Comparison of ENCODE assay signal across 8 mouse cellular contexts in the genomic region with DNA sequence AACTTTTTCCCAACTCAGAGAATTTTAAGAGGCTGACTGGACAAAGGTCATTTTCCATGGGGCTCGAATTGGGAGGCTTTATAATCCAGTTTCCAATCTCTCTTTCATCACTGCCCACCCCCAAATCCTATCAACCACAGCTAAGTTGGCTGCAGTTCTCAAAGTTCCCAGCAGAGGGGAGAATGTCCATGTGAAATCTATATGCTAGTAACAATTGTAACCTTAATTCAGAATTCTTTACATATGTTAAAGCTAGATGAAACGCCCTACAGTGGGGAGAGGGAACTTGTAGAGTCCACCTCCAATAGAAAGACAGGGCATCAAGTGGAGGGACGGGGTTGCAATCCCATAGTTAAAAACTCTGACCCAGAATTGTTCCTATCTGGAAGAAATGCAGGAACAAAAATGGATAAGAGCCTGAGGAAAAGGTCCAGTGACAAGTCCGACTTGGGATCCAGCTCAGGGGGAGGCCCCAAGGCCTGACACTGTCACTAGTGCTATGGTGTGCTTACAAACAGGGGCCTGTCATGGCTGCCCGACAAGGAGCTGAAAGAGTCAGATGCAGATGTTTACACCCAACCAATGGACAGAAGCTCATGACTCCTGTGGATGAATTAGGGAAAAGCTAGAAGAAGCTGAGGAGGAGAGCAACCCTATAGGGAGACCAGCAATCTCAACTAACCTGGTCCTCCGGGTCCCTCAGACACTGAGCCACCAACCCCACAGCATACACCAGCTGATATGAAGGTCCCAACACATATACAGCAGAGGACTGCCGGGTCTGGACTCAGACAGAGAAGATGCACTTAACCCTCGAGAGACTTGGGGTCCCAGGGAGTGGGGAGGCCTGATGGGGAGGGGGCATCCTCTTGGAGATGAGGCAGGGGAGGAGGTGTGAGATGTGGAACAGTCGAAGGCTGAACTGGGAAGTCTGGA. TPM values are rescaled to one million over a fixed set of nuclear protein-coding genes. Genes with fewer than 3 reads are reported as not detected.
DNase-seq lines count a peak whose midpoint lies in the region; ATAC-seq lines count a peak whose summit lies in the region.

No protein-coding gene starts in this region.

- H3K9me3 ChIP-seq in kidney, embryonic 16.5 days (ENCODE audit: low read length), result no peaks in the 10 kb centered on the region
- H3K9me3 ChIP-seq in forebrain, embryonic 12.5 days, result no peaks in the 10 kb centered on the region
- no peaks in the 10 kb centered on the region for H3K9me3 ChIP-seq in limb, embryonic 10.5 days (replicated peaks)

- DNase-seq in kidney, adult 8-10 months, result peak; percentile 8 to 68
- peak; percentile 20 for DNase-seq in brain, embryonic 18.5 days (ENCODE audit: low read depth, low spot score)
- peak; percentile 68 for DNase-seq in limb, embryonic 10.5 days (ENCODE audit: low spot score)
- peak; percentile 63 for DNase-seq in neural tube, embryonic 10.5 days (ENCODE audit: extremely low spot score, low spot score)
- DNase-seq in thymus, postnatal 0 days (ENCODE audit: low spot score), result peak; percentile 67

- ATAC-seq in kidney, embryonic 16.5 days (ENCODE audit: low FRiP score, low TSS enrichment), result no peak
- ATAC-seq in forebrain, embryonic 12.5 days (ENCODE audit: low FRiP score), result peak; percentile 60
- ATAC-seq in inflammation-experienced regulatory T-cells, adult 6 months, result peak; percentile 45

- H3K4me3 ChIP-seq in kidney, embryonic 16.5 days (ENCODE audit: low read length), result no peak overlapping the region
- H3K4me3 ChIP-seq in forebrain, embryonic 12.5 days (replicated peaks), result no peak overlapping the region
- H3K4me3 ChIP-seq in limb, embryonic 10.5 days, result no peak overlapping the region

- H3K4me1 ChIP-seq in kidney, embryonic 16.5 days (ENCODE audit: insufficient read depth, low read length), result no peaks in the 10 kb centered on the region
- no peaks in the 10 kb centered on the region for H3K4me1 ChIP-seq in forebrain, embryonic 12.5 days
- H3K4me1 ChIP-seq in limb, embryonic 10.5 days, result no peaks in the 10 kb centered on the region

- H3K27ac ChIP-seq in kidney, embryonic 16.5 days (ENCODE audit: low read length), result no peak overlapping the region
- H3K27ac ChIP-seq in forebrain, embryonic 12.5 days, result no peak overlapping the region
- no peak overlapping the region for H3K27ac ChIP-seq in limb, embryonic 10.5 days

- H3K4me2 ChIP-seq in kidney, embryonic 16.5 days (replicated peaks; ENCODE audit: low read depth, low read length), result no peak overlapping the region
- no peak overlapping the region for H3K4me2 ChIP-seq in forebrain, embryonic 12.5 days

- H3K9ac ChIP-seq in kidney, embryonic 16.5 days (replicated peaks; ENCODE audit: low read length), result no peak overlapping the region
- H3K9ac ChIP-seq in forebrain, embryonic 12.5 days, result no peak overlapping the region

- H3K27me3 ChIP-seq in kidney, embryonic 16.5 days (ENCODE audit: insufficient read depth, low read length), result no peaks in the 10 kb centered on the region
- no peaks in the 10 kb centered on the region for H3K27me3 ChIP-seq in forebrain, embryonic 12.5 days
- H3K27me3 ChIP-seq in limb, embryonic 10.5 days (ENCODE audit: low read depth, poor library complexity, severe bottlenecking), result no peaks in the 10 kb centered on the region

- H3K36me3 ChIP-seq in kidney, embryonic 16.5 days (ENCODE audit: insufficient read depth, low read length), result no peaks in the 10 kb centered on the region
- no peaks in the 10 kb centered on the region for H3K36me3 ChIP-seq in forebrain, embryonic 12.5 days (replicated peaks)
- H3K36me3 ChIP-seq in limb, embryonic 10.5 days, result no peaks in the 10 kb centered on the region

- 49% methylated on average over 9 of the region's 9 CpGs for WGBS in kidney, embryonic 16.5 days
- WGBS in forebrain, embryonic 12.5 days, result 57% methylated on average over 9 of the region's 9 CpGs
- WGBS in limb, embryonic 10.5 days, result 57% methylated on average over 9 of the region's 9 CpGs

RNA-seq across cellular contexts. Expression of gene Mstn, which starts 8.1 kb away (rescaled TPM):
- polyA plus RNA-seq in kidney, embryonic 16.5 days (2015; fragmentation: Nextera tagmentation; extraction: Ambion mirVana), result 0.09 and 0.21 TPM in 2 replicates
- 0.22 and 0.32 TPM in 2 replicates for polyA plus RNA-seq in forebrain, embryonic 12.5 days (2016; fragmentation: Nextera tagmentation; extraction: Ambion mirVana)
- polyA plus RNA-seq in inflammation-experienced regulatory T-cells, adult 6 months (2017; shearing (Covaris generic)), result under 1 TPM in 2 of 3 experiments, not detected in 1; 0.28 to 0.43 TPM
- polyA plus RNA-seq in limb, embryonic 10.5 days (2016; fragmentation: Nextera tagmentation; extraction: Ambion mirVana), result 0.88 and 1.2 TPM in 2 replicates
- 0.27 and 0.33 TPM in 2 replicates for polyA plus RNA-seq in thymus, postnatal 0 days (2015; fragmentation: Nextera tagmentation; extraction: Ambion mirVana)

RNA-seq across cellular contexts. Expression of gene 1700019D03Rik, which starts 33.4 kb away (rescaled TPM):
- 10.4 and 11.2 TPM in 2 replicates for polyA plus RNA-seq in kidney, embryonic 16.5 days (2015; fragmentation: Nextera tagmentation; extraction: Ambion mirVana)
- polyA plus RNA-seq in forebrain, embryonic 12.5 days (2016; fragmentation: Nextera tagmentation; extraction: Ambion mirVana), result 1.8 and 2.2 TPM in 2 replicates
- polyA plus RNA-seq in inflammation-experienced regulatory T-cells, adult 6 months (2017; shearing (Covaris generic)), result 10 to 100 TPM in 2 of 3 experiments, 1 to 10 TPM in 1; 5.5 to 12.3 (median 11.1) TPM
- 0.84 and 1.1 TPM in 2 replicates for polyA plus RNA-seq in limb, embryonic 10.5 days (2016; fragmentation: Nextera tagmentation; extraction: Ambion mirVana)
- 2.8 and 3.0 TPM in 2 replicates for polyA plus RNA-seq in thymus, postnatal 0 days (2015; fragmentation: Nextera tagmentation; extraction: Ambion mirVana)
